Mouse (Mus musculus): ENCODE results near the gene Ccser1. TPM values are rescaled to one million over a fixed set of nuclear protein-coding genes. Genes with fewer than 3 reads are reported as not detected.

Gene Ccser1
- polyA plus RNA-seq, 1 experiment from 2014 or later: 10.8 TPM

DNA sequence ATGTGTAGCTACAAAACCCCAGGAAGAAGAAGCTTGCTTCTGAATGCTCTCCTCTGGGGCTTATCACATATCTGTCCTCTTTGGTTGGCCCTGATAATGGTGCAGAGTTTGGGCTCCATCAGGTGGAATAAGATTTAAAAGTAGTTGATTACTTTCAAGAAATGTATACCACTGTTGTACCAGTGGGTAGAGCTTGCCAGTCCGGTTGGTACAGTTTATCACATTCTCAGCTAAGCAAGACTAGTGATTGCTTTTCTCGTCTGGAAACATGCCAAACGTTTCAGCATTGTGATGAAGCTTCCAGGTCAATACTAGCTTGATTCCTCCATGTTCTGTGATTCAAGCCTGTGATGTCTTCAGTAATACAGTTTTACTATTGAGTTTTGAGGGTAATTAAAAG, 441.6 kb downstream of the Ccser1 start:
- DNase-seq (ENCODE audit: low spot score) (no peak), ATAC-seq (ENCODE audit: insufficient number of reproducible peaks, low FRiP score, low TSS enrichment, low read depth) (no peak)
- Histone ChIP-seq H3K4me1 (ENCODE audit: control insufficient read depth, insufficient read depth, low read length) (no peaks in the 10 kb centered on the region), H3K27ac (replicated peaks; ENCODE audit: low read depth, low read length) (no peak overlapping the region), H3K9ac (ENCODE audit: low read length) (no peak overlapping the region), H3K4me3 (ENCODE audit: low read depth, low read length) (no peak overlapping the region), H3K27me3 (ENCODE audit: control insufficient read depth, insufficient read depth, low read length) (no peaks in the 10 kb centered on the region), H3K9me3 (ENCODE audit: control insufficient read depth, low read length) (no peaks in the 10 kb centered on the region), H3K36me3 (ENCODE audit: control insufficient read depth, insufficient read depth, low read length) (no peaks in the 10 kb centered on the region), H3K4me2 (ENCODE audit: low read depth, severe bottlenecking) (no peak overlapping the region)
- WGBS: 87% methylated on average over 3 of the region's 3 CpGs

DNA sequence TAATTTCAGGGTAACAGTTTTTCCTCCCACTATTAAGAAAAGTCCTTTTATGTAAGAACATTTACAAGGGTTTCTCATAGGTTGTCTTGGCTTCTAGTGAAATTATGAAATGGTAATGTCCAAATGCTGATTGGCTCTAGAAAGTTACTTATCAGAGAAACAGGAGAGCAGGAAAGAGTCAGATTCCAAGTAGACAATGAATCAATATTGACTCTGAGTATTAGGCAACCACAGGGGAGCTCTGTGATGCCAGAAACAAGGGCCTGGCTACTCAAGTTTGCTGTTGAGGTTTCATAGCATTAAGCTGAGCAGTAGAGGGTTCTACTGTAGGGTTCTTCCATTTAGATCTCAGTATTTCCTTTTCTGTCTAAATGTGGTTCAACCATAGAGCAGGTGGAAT, 481.3 kb downstream of the Ccser1 start:
- no peak for DNase-seq (ENCODE audit: low spot score)

DNA sequence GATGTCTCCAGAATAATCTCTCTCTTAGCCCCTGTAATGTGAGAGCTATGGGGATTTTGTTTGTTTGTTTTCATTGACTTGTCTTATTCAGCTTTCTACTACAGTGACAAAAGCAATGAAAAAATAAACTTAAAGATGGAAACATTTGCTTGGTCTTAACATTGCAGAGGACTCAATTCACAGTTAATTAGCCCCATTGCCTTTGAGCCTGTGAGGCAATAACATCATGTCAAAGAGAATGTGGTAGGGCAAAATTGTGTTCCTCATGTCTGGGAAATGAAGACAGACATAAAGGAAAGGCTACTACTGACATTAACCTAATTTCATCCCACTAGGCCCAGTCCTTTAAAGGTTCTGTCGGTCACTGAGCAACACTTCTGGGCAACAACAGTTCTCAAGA, 484.4 kb downstream of the Ccser1 start:
- Histone ChIP-seq H3K36me3 (ENCODE audit: control insufficient read depth, insufficient read depth, low read length) (no peaks in the 10 kb centered on the region), H3K27ac (replicated peaks; ENCODE audit: low read depth, low read length) (no peak overlapping the region), H3K9me3 (ENCODE audit: control insufficient read depth, low read length) (no peaks in the 10 kb centered on the region), H3K27me3 (ENCODE audit: control insufficient read depth, insufficient read depth, low read length) (no peaks in the 10 kb centered on the region), H3K4me3 (ENCODE audit: low read depth, low read length) (no peak overlapping the region), H3K9ac (ENCODE audit: low read length) (no peak overlapping the region), H3K4me2 (ENCODE audit: low read depth, severe bottlenecking) (no peak overlapping the region), H3K4me1 (ENCODE audit: control insufficient read depth, insufficient read depth, low read length) (no peaks in the 10 kb centered on the region)
- DNase-seq (ENCODE audit: low spot score) (no peak), ATAC-seq (ENCODE audit: insufficient number of reproducible peaks, low FRiP score, low TSS enrichment, low read depth) (no peak)
- WGBS: 81% methylated on average over 1 of the region's 1 CpGs

More for the DNA sequence above, 481.3 kb downstream of the Ccser1 start:
- Histone ChIP-seq H3K27ac (replicated peaks; ENCODE audit: low read depth, low read length) (no peak overlapping the region), H3K9ac (ENCODE audit: low read length) (no peak overlapping the region), H3K27me3 (ENCODE audit: control insufficient read depth, insufficient read depth, low read length) (no peaks in the 10 kb centered on the region), H3K4me3 (ENCODE audit: low read depth, low read length) (no peak overlapping the region), H3K9me3 (ENCODE audit: control insufficient read depth, low read length) (no peaks in the 10 kb centered on the region), H3K36me3 (ENCODE audit: control insufficient read depth, insufficient read depth, low read length) (no peaks in the 10 kb centered on the region), H3K4me2 (ENCODE audit: low read depth, severe bottlenecking) (no peak overlapping the region), H3K4me1 (ENCODE audit: control insufficient read depth, insufficient read depth, low read length) (no peaks in the 10 kb centered on the region)
- ATAC-seq (ENCODE audit: insufficient number of reproducible peaks, low FRiP score, low TSS enrichment, low read depth): no peak

DNA sequence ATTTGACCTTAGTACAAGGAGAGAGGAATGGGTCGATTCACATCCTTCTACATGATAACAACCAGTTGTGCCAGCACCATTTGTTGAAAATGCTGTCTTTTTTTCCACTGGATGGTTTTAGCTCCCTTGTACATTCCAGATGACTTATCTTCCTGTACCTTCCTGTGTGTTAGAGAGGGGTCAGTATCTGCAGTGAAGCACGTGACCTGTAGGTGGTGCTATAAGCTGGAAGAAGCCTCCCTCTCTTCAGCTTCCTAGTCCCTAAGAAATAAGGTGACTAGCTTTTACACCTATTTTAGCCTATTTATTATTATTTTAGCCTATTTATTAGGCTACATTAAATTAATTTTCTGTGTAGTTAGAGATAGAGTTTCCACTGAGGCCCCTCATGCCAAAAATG, 506.9 kb downstream of the Ccser1 start:
- Histone ChIP-seq H3K36me3 (ENCODE audit: control insufficient read depth, insufficient read depth, low read length) (no peaks in the 10 kb centered on the region), H3K4me1 (ENCODE audit: control insufficient read depth, insufficient read depth, low read length) (no peaks in the 10 kb centered on the region), H3K27ac (replicated peaks; ENCODE audit: low read depth, low read length) (no peak overlapping the region), H3K4me2 (ENCODE audit: low read depth, severe bottlenecking) (no peak overlapping the region), H3K9me3 (ENCODE audit: control insufficient read depth, low read length) (no peaks in the 10 kb centered on the region), H3K4me3 (ENCODE audit: low read depth, low read length) (no peak overlapping the region), H3K9ac (ENCODE audit: low read length) (no peak overlapping the region), H3K27me3 (ENCODE audit: control insufficient read depth, insufficient read depth, low read length) (no peaks in the 10 kb centered on the region)
- WGBS: 34% methylated on average over 2 of the region's 2 CpGs
- ATAC-seq (ENCODE audit: insufficient number of reproducible peaks, low FRiP score, low TSS enrichment, low read depth) (no peak), DNase-seq (ENCODE audit: low spot score) (no peak)

DNA sequence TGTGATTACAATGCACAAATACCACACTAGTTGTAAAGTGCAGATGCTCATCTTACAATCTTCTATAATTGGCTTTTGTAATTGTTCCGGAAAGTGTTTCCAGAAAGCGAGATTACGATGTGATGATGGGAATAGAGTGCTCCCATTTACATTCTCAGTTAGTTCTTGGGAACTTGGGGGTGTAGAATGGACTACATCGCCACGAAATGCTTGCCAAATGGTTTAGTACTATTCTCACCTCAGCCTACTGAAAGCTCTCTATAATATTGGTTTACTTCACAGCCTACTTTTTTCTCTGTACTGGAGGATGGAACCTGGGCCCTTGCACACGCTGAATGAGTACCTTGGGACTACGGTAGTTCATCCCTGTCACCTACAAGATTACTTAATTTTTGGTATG, 522.9 kb downstream of the Ccser1 start:
- Histone ChIP-seq H3K27me3 (ENCODE audit: control insufficient read depth, insufficient read depth, low read length) (no peaks in the 10 kb centered on the region), H3K27ac (replicated peaks; ENCODE audit: low read depth, low read length) (no peak overlapping the region), H3K9me3 (ENCODE audit: control insufficient read depth, low read length) (no peaks in the 10 kb centered on the region), H3K4me1 (ENCODE audit: control insufficient read depth, insufficient read depth, low read length) (no peaks in the 10 kb centered on the region), H3K36me3 (ENCODE audit: control insufficient read depth, insufficient read depth, low read length) (no peaks in the 10 kb centered on the region), H3K4me2 (ENCODE audit: low read depth, severe bottlenecking) (no peak overlapping the region), H3K4me3 (ENCODE audit: low read depth, low read length) (no peak overlapping the region), H3K9ac (ENCODE audit: low read length) (no peak overlapping the region)
- no peak for ATAC-seq (ENCODE audit: insufficient number of reproducible peaks, low FRiP score, low TSS enrichment, low read depth)
- no peak for DNase-seq (ENCODE audit: low spot score)
- WGBS: 88% methylated on average over 7 of the region's 7 CpGs

DNA sequence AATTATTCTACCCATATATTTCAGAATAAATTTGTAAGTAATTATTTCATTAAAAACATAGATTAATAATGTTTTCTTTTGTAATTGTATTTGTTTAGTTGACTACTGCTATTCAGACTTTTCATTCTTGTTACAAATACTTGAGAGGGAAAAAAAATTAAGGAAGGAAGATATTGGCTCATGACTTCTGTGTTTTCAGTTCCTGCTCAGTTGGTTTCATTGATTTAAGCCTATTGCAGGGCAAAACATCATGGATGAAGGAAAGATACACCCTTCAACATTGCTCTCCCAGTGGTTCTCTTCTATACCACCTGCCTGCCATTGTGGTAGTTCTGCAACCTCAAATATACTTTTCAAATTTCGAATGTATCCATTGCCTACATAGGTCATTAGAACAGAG, 541.1 kb downstream of the Ccser1 start:
- 80% methylated on average over 1 of the region's 1 CpGs for WGBS
- no peak overlapping the region for H3K4me2 ChIP-seq (ENCODE audit: low read depth, severe bottlenecking)
- no peak overlapping the region for H3K9ac ChIP-seq (ENCODE audit: low read length)

DNA sequence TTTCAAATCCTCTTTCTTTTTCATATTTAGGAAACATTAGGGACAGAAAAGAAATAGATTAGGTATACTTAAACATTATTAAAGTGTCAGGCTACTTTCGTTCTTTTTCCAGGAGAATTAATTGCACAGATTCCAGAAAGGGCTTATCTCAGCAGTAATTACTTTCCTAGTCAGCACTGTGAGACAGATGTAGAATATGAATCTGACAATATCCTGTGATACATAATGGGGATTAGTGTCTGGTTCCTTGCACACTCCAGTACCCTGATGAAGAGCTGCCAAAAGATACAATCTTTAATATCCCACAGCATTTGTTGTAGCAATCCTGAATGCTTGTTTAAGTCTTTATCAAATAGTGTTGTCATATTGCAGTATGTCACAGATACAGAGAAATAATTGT, 548.9 kb downstream of the Ccser1 start:
- ATAC-seq (ENCODE audit: insufficient number of reproducible peaks, low FRiP score, low TSS enrichment, low read depth): no peak

More for the DNA sequence above, 541.1 kb downstream of the Ccser1 start:
- H3K4me1 ChIP-seq (ENCODE audit: control insufficient read depth, insufficient read depth, low read length): no peaks in the 10 kb centered on the region
- no peak overlapping the region for H3K4me3 ChIP-seq (ENCODE audit: low read depth, low read length)
- DNase-seq (ENCODE audit: low spot score): no peak
- no peak overlapping the region for H3K27ac ChIP-seq (replicated peaks; ENCODE audit: low read depth, low read length)
- no peaks in the 10 kb centered on the region for H3K36me3 ChIP-seq (ENCODE audit: control insufficient read depth, insufficient read depth, low read length)
- H3K9me3 ChIP-seq (ENCODE audit: control insufficient read depth, low read length): no peaks in the 10 kb centered on the region
- ATAC-seq (ENCODE audit: insufficient number of reproducible peaks, low FRiP score, low TSS enrichment, low read depth): no peak
- H3K27me3 ChIP-seq (ENCODE audit: control insufficient read depth, insufficient read depth, low read length): no peaks in the 10 kb centered on the region

DNA sequence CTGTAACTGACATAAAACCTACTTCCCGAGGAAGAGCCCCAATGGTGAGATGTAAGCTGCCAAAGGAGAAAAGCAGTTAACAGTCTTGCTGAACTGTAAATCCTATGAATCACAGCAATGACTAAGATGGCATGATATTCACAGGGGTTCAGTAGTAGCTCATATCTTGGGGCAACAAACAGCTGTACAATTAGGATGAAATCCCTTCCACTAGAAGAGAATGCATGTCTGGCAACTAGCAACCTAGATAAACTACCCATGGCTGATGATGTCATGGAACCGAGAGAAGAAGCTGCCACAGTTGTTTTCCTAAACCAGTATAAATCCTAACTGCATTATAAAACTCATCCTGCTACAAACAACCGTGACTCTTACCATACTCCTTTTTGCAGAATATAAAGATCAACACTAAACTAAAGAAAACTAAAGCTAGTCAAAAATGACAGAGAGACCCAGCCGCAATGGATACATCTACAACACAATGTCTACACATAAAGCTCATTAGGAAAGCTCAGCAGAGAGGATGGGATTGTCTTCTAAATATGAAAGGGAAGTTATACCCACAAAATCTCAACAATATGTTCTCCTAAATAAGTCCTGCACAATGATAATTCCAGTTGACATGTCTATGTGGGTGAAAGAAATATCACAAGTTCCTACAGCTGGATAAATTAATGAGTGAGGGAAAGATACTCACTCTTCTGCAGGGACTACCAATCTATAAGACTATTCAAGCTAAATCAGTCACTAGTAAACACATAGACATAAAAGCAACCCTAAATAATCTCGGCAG, 550.2 kb downstream of the Ccser1 start:
- ATAC-seq (ENCODE audit: insufficient number of reproducible peaks, low FRiP score, low TSS enrichment, low read depth) (no peak), DNase-seq (ENCODE audit: low spot score) (no peak)
- WGBS: 81% methylated on average over 5 of the region's 5 CpGs
- no peaks in the 10 kb centered on the region for H3K36me3 ChIP-seq (ENCODE audit: control insufficient read depth, insufficient read depth, low read length)
- no peak overlapping the region for H3K27ac ChIP-seq (replicated peaks; ENCODE audit: low read depth, low read length)
- H3K4me2 ChIP-seq (ENCODE audit: low read depth, severe bottlenecking): no peak overlapping the region
- H3K9ac ChIP-seq (ENCODE audit: low read length): no peak overlapping the region
- H3K27me3 ChIP-seq (ENCODE audit: control insufficient read depth, insufficient read depth, low read length): no peaks in the 10 kb centered on the region
- no peaks in the 10 kb centered on the region for H3K9me3 ChIP-seq (ENCODE audit: control insufficient read depth, low read length)
- H3K4me3 ChIP-seq (ENCODE audit: low read depth, low read length): no peak overlapping the region
- no peaks in the 10 kb centered on the region for H3K4me1 ChIP-seq (ENCODE audit: control insufficient read depth, insufficient read depth, low read length)

More for the DNA sequence above, 548.9 kb downstream of the Ccser1 start:
- no peaks in the 10 kb centered on the region for H3K4me1 ChIP-seq (ENCODE audit: control insufficient read depth, insufficient read depth, low read length)
- H3K4me3 ChIP-seq (ENCODE audit: low read depth, low read length): no peak overlapping the region
- H3K9me3 ChIP-seq (ENCODE audit: control insufficient read depth, low read length): no peaks in the 10 kb centered on the region
- no peak overlapping the region for H3K4me2 ChIP-seq (ENCODE audit: low read depth, severe bottlenecking)
- H3K27me3 ChIP-seq (ENCODE audit: control insufficient read depth, insufficient read depth, low read length): no peaks in the 10 kb centered on the region
- no peak overlapping the region for H3K9ac ChIP-seq (ENCODE audit: low read length)
- DNase-seq (ENCODE audit: low spot score): no peak
- H3K36me3 ChIP-seq (ENCODE audit: control insufficient read depth, insufficient read depth, low read length): no peaks in the 10 kb centered on the region
- H3K27ac ChIP-seq (replicated peaks; ENCODE audit: low read depth, low read length): no peak overlapping the region
- WGBS: 72% methylated on average over 1 of the region's 1 CpGs

DNA sequence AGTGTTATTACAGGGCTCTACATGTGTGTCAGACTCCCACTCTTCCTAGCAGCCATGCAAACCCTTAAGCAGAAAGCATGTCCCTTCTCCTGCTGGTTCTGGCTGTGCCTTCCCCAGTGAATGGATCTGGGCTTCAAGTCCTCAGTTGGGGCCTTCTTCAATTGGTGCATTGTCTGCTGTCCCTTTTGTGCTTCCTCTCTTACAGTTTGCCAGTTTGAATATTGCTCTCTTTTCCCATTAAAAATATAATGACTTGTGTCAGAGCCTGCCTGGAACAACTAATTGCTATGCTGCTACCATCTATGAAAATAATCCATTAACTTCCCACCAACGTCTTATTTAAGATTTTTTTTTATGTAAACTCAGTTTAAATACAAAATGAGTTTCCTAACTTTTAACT, 566.2 kb downstream of the Ccser1 start:
- WGBS: 78% methylated on average over 1 of the region's 1 CpGs

More for the DNA sequence above, 566.2 kb downstream of the Ccser1 start:
- H3K4me3 ChIP-seq (ENCODE audit: low read depth, low read length): no peak overlapping the region
- no peak overlapping the region for H3K9ac ChIP-seq (ENCODE audit: low read length)
- ATAC-seq (ENCODE audit: insufficient number of reproducible peaks, low FRiP score, low TSS enrichment, low read depth) (no peak), DNase-seq (ENCODE audit: low spot score) (no peak)
- no peaks in the 10 kb centered on the region for H3K4me1 ChIP-seq (ENCODE audit: control insufficient read depth, insufficient read depth, low read length)
- H3K4me2 ChIP-seq (ENCODE audit: low read depth, severe bottlenecking): no peak overlapping the region
- H3K36me3 ChIP-seq (ENCODE audit: control insufficient read depth, insufficient read depth, low read length): no peaks in the 10 kb centered on the region
- no peak overlapping the region for H3K27ac ChIP-seq (replicated peaks; ENCODE audit: low read depth, low read length)
- no peaks in the 10 kb centered on the region for H3K9me3 ChIP-seq (ENCODE audit: control insufficient read depth, low read length)
- no peaks in the 10 kb centered on the region for H3K27me3 ChIP-seq (ENCODE audit: control insufficient read depth, insufficient read depth, low read length)
